Mouse (Mus musculus): ENCODE results near the gene Pde4c. TPM values are rescaled to one million over a fixed set of nuclear protein-coding genes. Genes with fewer than 3 reads are reported as not detected.
A peak's percentile ranks its signal among the peaks of the same experiment; 100 is the strongest.

Pde4c gene
- total and polyA plus RNA-seq, 2 experiments from 2014 or later, result 0.39 to 0.77 TPM

GRCm38 (mm10) chr8:70797081-70798070, 73.9 kb downstream of the Pde4c start:
- H3K27me3 ChIP-seq (ENCODE audit: insufficient read depth, low read length), result 0 out of 2 replicates have a peak, but pooled peaks cover 5% of the 10 kb centered on the region
- WGBS, result under 1% methylated on average over 54 of the region's 57 CpGs

GRCm38 (mm10) chr8:70798281-70798680, 74.8 kb downstream of the Pde4c start:
- Histone ChIP-seq H3K9me3 (ENCODE audit: low read length) (no peaks in the 10 kb centered on the region), H3K27me3 (ENCODE audit: insufficient read depth, low read length) (peaks cover 8% of the 10 kb centered on the region), H3K36me3 (ENCODE audit: insufficient read depth, low read length) (no peaks in the 10 kb centered on the region), H3K4me3 (ENCODE audit: low read depth, low read length) (peak overlapping the region; percentile 54), H3K4me1 (ENCODE audit: insufficient read depth, low read length) (peaks cover 3% of the 10 kb centered on the region), H3K4me2 (ENCODE audit: low read depth, low read length, poor library complexity, severe bottlenecking) (peak overlapping the region; percentile 90), H3K9ac (replicated peaks; ENCODE audit: low read length, poor library complexity, severe bottlenecking) (peak overlapping the region; percentile 64; the same call in 1 of the 2 replicates), H3K27ac (ENCODE audit: low read depth, low read length) (no peak overlapping the region)
- 9% methylated on average over 15 of the region's 15 CpGs for WGBS
- DNase-seq (ENCODE audit: low spot score), result peak; percentile 46
- ATAC-seq (ENCODE audit: low FRiP score), result no peak
- TF ChIP-seq CTCF (IDR thresholded peaks at IDR 0.05), result peak; percentile 34

More at GRCm38 (mm10) chr8:70797081-70798070, 73.9 kb downstream of the Pde4c start:
- ATAC-seq (ENCODE audit: low FRiP score) (peak; percentile 77), DNase-seq (ENCODE audit: low spot score) (peak; percentile 93)
- Histone ChIP-seq H3K4me2 (ENCODE audit: low read depth, low read length, poor library complexity, severe bottlenecking) (peak overlapping the region; percentile 90), H3K9ac (replicated peaks; ENCODE audit: low read length, poor library complexity, severe bottlenecking) (peak overlapping the region; percentile 64), H3K36me3 (ENCODE audit: insufficient read depth, low read length) (no peaks in the 10 kb centered on the region), H3K4me3 (ENCODE audit: low read depth, low read length) (peak overlapping the region; percentile 54), H3K4me1 (ENCODE audit: insufficient read depth, low read length) (peaks cover 3% of the 10 kb centered on the region), H3K9me3 (ENCODE audit: low read length) (no peaks in the 10 kb centered on the region), H3K27ac (ENCODE audit: low read depth, low read length) (0 out of 2 replicates have a peak overlapping the region, but pooled peaks have one; percentile 19)
- TF ChIP-seq CTCF (IDR thresholded peaks at IDR 0.05), result no peak

GRCm38 (mm10) chr8:70800648-70801047, 77.1 kb downstream of the Pde4c start:
- Histone ChIP-seq H3K9me3 (ENCODE audit: low read length) (no peaks in the 10 kb centered on the region), H3K4me3 (ENCODE audit: low read depth, low read length) (no peak overlapping the region), H3K27me3 (ENCODE audit: insufficient read depth, low read length) (peaks cover 19% of the 10 kb centered on the region), H3K36me3 (ENCODE audit: insufficient read depth, low read length) (no peaks in the 10 kb centered on the region), H3K9ac (replicated peaks; ENCODE audit: low read length, poor library complexity, severe bottlenecking) (no peak overlapping the region), H3K4me1 (ENCODE audit: insufficient read depth, low read length) (peaks cover 3% of the 10 kb centered on the region; the same call in 1 of the 2 replicates), H3K4me2 (ENCODE audit: low read depth, low read length, poor library complexity, severe bottlenecking) (no peak overlapping the region), H3K27ac (ENCODE audit: low read depth, low read length) (no peak overlapping the region)
- ATAC-seq (ENCODE audit: low FRiP score), result no peak
- TF ChIP-seq CTCF (IDR thresholded peaks at IDR 0.05), result no peak
- DNase-seq (ENCODE audit: low spot score), result no peak
- 55% methylated on average over 9 of the region's 10 CpGs for WGBS

Small RNAs within 50 kb of the gene (microRNA-seq; reads per million reads assigned to microRNA genes)
- 1.0 reads per million for gene Mir7240 (ENCODE audit: borderline number of aligned reads)

Other genes with a start within 250 kb of the Pde4c start
- gene Klhl26, start 246.8 kb upstream of the Pde4c start, total RNA-seq (2014; rRNA removed), result 48.9 and 51.0 TPM in 2 replicates
- 39.4 TPM in 2 replicates for gene Klhl26, start 246.8 kb upstream of the Pde4c start, polyA plus RNA-seq (2015; fragmentation: Nextera tagmentation; extraction: Ambion mirVana)
- gene Tmem59l, start 236.4 kb upstream of the Pde4c start, total RNA-seq (2014; rRNA removed), result 168 and 206 TPM in 2 replicates
- 203 and 226 TPM in 2 replicates for gene Tmem59l, start 236.4 kb upstream of the Pde4c start, polyA plus RNA-seq (2015; fragmentation: Nextera tagmentation; extraction: Ambion mirVana)
- gene Crlf1, start 230.6 kb upstream of the Pde4c start, total RNA-seq (2014; rRNA removed), result 4.1 and 4.3 TPM in 2 replicates
- gene Crlf1, start 230.6 kb upstream of the Pde4c start, polyA plus RNA-seq (2015; fragmentation: Nextera tagmentation; extraction: Ambion mirVana), result 9.4 and 10.9 TPM in 2 replicates
- gene Rex1bd, start 217.0 kb upstream of the Pde4c start, total RNA-seq (2014; rRNA removed), result 118 and 121 TPM in 2 replicates
- gene Rex1bd, start 217.0 kb upstream of the Pde4c start, polyA plus RNA-seq (2015; fragmentation: Nextera tagmentation; extraction: Ambion mirVana), result 198 and 212 TPM in 2 replicates
- 357 and 402 TPM in 2 replicates for gene Uba52, start 212.9 kb upstream of the Pde4c start, total RNA-seq (2014; rRNA removed)
- 721 and 736 TPM in 2 replicates for gene Uba52, start 212.9 kb upstream of the Pde4c start, polyA plus RNA-seq (2015; fragmentation: Nextera tagmentation; extraction: Ambion mirVana)
- gene Fkbp8, start 196.0 kb upstream of the Pde4c start, total RNA-seq (2014; rRNA removed), result 490 and 533 TPM in 2 replicates
- 351 and 386 TPM in 2 replicates for gene Fkbp8, start 196.0 kb upstream of the Pde4c start, polyA plus RNA-seq (2015; fragmentation: Nextera tagmentation; extraction: Ambion mirVana)
- 36.3 and 38.2 TPM in 2 replicates for gene Kxd1, start 195.8 kb upstream of the Pde4c start, total RNA-seq (2014; rRNA removed)
- 53.1 and 55.8 TPM in 2 replicates for gene Kxd1, start 195.8 kb upstream of the Pde4c start, polyA plus RNA-seq (2015; fragmentation: Nextera tagmentation; extraction: Ambion mirVana)
- gene Ell, start 184.3 kb upstream of the Pde4c start, total RNA-seq (2014; rRNA removed), result 10.2 and 14.1 TPM in 2 replicates
- gene Ell, start 184.3 kb upstream of the Pde4c start, polyA plus RNA-seq (2015; fragmentation: Nextera tagmentation; extraction: Ambion mirVana), result 12.6 and 13.2 TPM in 2 replicates
- 176 and 180 TPM in 2 replicates for gene Isyna1, start 129.3 kb upstream of the Pde4c start, total RNA-seq (2014; rRNA removed)
- gene Isyna1, start 129.3 kb upstream of the Pde4c start, polyA plus RNA-seq (2015; fragmentation: Nextera tagmentation; extraction: Ambion mirVana), result 140 and 146 TPM in 2 replicates
- 279 and 392 TPM in 2 replicates for gene Ssbp4, start 114.8 kb upstream of the Pde4c start, total RNA-seq (2014; rRNA removed)
- gene Ssbp4, start 114.8 kb upstream of the Pde4c start, polyA plus RNA-seq (2015; fragmentation: Nextera tagmentation; extraction: Ambion mirVana), result 230 and 247 TPM in 2 replicates
- gene Lrrc25, start 107.6 kb upstream of the Pde4c start, total RNA-seq (2014; rRNA removed), result 1.8 and 2.2 TPM in 2 replicates
- 0.74 and 1.4 TPM in 2 replicates for gene Lrrc25, start 107.6 kb upstream of the Pde4c start, polyA plus RNA-seq (2015; fragmentation: Nextera tagmentation; extraction: Ambion mirVana)
- gene Gdf15, start 91.3 kb upstream of the Pde4c start, total RNA-seq (2014; rRNA removed), result 0.22 and 1.8 TPM in 2 replicates
- 0.26 and 0.32 TPM in 2 replicates for gene Gdf15, start 91.3 kb upstream of the Pde4c start, polyA plus RNA-seq (2015; fragmentation: Nextera tagmentation; extraction: Ambion mirVana)
- 40.2 and 60.6 TPM in 2 replicates for gene Pgpep1, start 63.3 kb upstream of the Pde4c start, total RNA-seq (2014; rRNA removed)
- gene Pgpep1, start 63.3 kb upstream of the Pde4c start, polyA plus RNA-seq (2015; fragmentation: Nextera tagmentation; extraction: Ambion mirVana), result 37.6 and 50.6 TPM in 2 replicates
- gene Lsm4, start 50.5 kb upstream of the Pde4c start, total RNA-seq (2014; rRNA removed), result 140 and 312 TPM in 2 replicates
- gene Lsm4, start 50.5 kb upstream of the Pde4c start, polyA plus RNA-seq (2015; fragmentation: Nextera tagmentation; extraction: Ambion mirVana), result 157 and 169 TPM in 2 replicates
- 470 and 553 TPM in 2 replicates for gene Jund, start 24.8 kb upstream of the Pde4c start, total RNA-seq (2014; rRNA removed)
- gene Jund, start 24.8 kb upstream of the Pde4c start, polyA plus RNA-seq (2015; fragmentation: Nextera tagmentation; extraction: Ambion mirVana), result 91.0 and 99.3 TPM in 2 replicates
- gene Iqcn, start 20.3 kb upstream of the Pde4c start, total RNA-seq (2014; rRNA removed), result 0.22 TPM in 1 of 2 replicates, not detected in the other
- 0.06 and 0.07 TPM in 2 replicates for gene Iqcn, start 20.3 kb upstream of the Pde4c start, polyA plus RNA-seq (2015; fragmentation: Nextera tagmentation; extraction: Ambion mirVana)
- gene Gm3336, start 5.2 kb upstream of the Pde4c start, total RNA-seq (2014; rRNA removed), result not detected in 2 replicates
- gene Gm3336, start 5.2 kb upstream of the Pde4c start, polyA plus RNA-seq (2015; fragmentation: Nextera tagmentation; extraction: Ambion mirVana), result not detected in 2 replicates
- gene Rab3a, start 31.0 kb downstream of the Pde4c start, total RNA-seq (2014; rRNA removed), result 649 and 670 TPM in 2 replicates
- gene Rab3a, start 31.0 kb downstream of the Pde4c start, polyA plus RNA-seq (2015; fragmentation: Nextera tagmentation; extraction: Ambion mirVana), result 726 and 813 TPM in 2 replicates
- 27.8 and 29.2 TPM in 2 replicates for gene Mpv17l2, start 37.2 kb downstream of the Pde4c start, total RNA-seq (2014; rRNA removed)
- gene Mpv17l2, start 37.2 kb downstream of the Pde4c start, polyA plus RNA-seq (2015; fragmentation: Nextera tagmentation; extraction: Ambion mirVana), result 43.7 and 45.8 TPM in 2 replicates
- 141 and 159 TPM in 2 replicates for gene Pik3r2, start 53.0 kb downstream of the Pde4c start, total RNA-seq (2014; rRNA removed)
- gene Pik3r2, start 53.0 kb downstream of the Pde4c start, polyA plus RNA-seq (2015; fragmentation: Nextera tagmentation; extraction: Ambion mirVana), result 102 and 113 TPM in 2 replicates
- gene Mast3, start 81.3 kb downstream of the Pde4c start, total RNA-seq (2014; rRNA removed), result 33.2 and 34.1 TPM in 2 replicates
- gene Mast3, start 81.3 kb downstream of the Pde4c start, polyA plus RNA-seq (2015; fragmentation: Nextera tagmentation; extraction: Ambion mirVana), result 20.2 and 24.0 TPM in 2 replicates
- gene Il12rb1, start 84.7 kb downstream of the Pde4c start, total RNA-seq (2014; rRNA removed), result not detected in 2 replicates
- gene Il12rb1, start 84.7 kb downstream of the Pde4c start, polyA plus RNA-seq (2015; fragmentation: Nextera tagmentation; extraction: Ambion mirVana), result not detected in 2 replicates
- 13.6 TPM in 2 replicates for gene Arrdc2, start 116.0 kb downstream of the Pde4c start, total RNA-seq (2014; rRNA removed)
- 6.0 and 6.6 TPM in 2 replicates for gene Arrdc2, start 116.0 kb downstream of the Pde4c start, polyA plus RNA-seq (2015; fragmentation: Nextera tagmentation; extraction: Ambion mirVana)
- gene Kcnn1, start 139.5 kb downstream of the Pde4c start, total RNA-seq (2014; rRNA removed), result 32.5 and 32.8 TPM in 2 replicates
- 10.0 and 10.3 TPM in 2 replicates for gene Kcnn1, start 139.5 kb downstream of the Pde4c start, polyA plus RNA-seq (2015; fragmentation: Nextera tagmentation; extraction: Ambion mirVana)
- gene Ccdc124, start 150.2 kb downstream of the Pde4c start, total RNA-seq (2014; rRNA removed), result 44.3 and 48.6 TPM in 2 replicates
- 159 and 163 TPM in 2 replicates for gene Ccdc124, start 150.2 kb downstream of the Pde4c start, polyA plus RNA-seq (2015; fragmentation: Nextera tagmentation; extraction: Ambion mirVana)
- 1.2 and 2.1 TPM in 2 replicates for gene Slc5a5, start 169.0 kb downstream of the Pde4c start, total RNA-seq (2014; rRNA removed)
- gene Slc5a5, start 169.0 kb downstream of the Pde4c start, polyA plus RNA-seq (2015; fragmentation: Nextera tagmentation; extraction: Ambion mirVana), result 3.7 and 4.1 TPM in 2 replicates
- gene Rpl18a, start 173.7 kb downstream of the Pde4c start, total RNA-seq (2014; rRNA removed), result 1,447 and 1,819 TPM in 2 replicates
- 2,274 and 2,285 TPM in 2 replicates for gene Rpl18a, start 173.7 kb downstream of the Pde4c start, polyA plus RNA-seq (2015; fragmentation: Nextera tagmentation; extraction: Ambion mirVana)
- 87.7 and 93.7 TPM in 2 replicates for gene Map1s, start 182.2 kb downstream of the Pde4c start, total RNA-seq (2014; rRNA removed)
- 59.1 and 59.8 TPM in 2 replicates for gene Map1s, start 182.2 kb downstream of the Pde4c start, polyA plus RNA-seq (2015; fragmentation: Nextera tagmentation; extraction: Ambion mirVana)